ENCODE assay signal across 8 mouse cellular contexts in the genomic region with DNA sequence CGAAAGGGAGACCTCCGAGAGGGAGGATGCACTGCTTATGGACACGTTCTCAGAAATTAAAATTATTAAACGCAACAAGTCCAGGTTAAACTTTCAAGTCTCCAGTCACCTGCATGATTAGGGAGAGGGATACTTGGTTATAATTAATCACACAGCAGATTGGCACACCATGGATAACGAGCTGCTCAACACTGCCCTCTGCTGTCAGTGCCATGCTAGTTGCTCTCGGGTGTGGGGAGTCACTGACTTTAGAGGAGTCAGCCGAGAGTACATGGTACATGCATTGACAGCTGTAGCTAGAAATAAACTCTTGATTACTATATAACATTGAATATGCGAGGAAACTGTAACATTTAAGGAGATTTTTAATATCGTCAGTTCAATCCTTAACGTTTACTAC.
DNase-seq lines count a peak whose midpoint lies in the region; ATAC-seq and TF ChIP-seq lines count a peak whose summit lies in the region.

No protein-coding gene starts in this region.

- H3K9me3 ChIP-seq in liver, embryonic 12.5 days (replicated peaks): no peaks in the 10 kb centered on the region
- H3K9me3 ChIP-seq in lung, postnatal 0 days (ENCODE audit: low read length): no peaks in the 10 kb centered on the region

- no peaks in the 10 kb centered on the region for H3K27me3 ChIP-seq in liver, adult 2 months (ENCODE audit: control insufficient read depth, insufficient read depth, low read length)
- no peaks in the 10 kb centered on the region for H3K27me3 ChIP-seq in liver, embryonic 12.5 days (replicated peaks)
- no peaks in the 10 kb centered on the region for H3K27me3 ChIP-seq in lung, postnatal 0 days (replicated peaks; ENCODE audit: insufficient read depth, low read length)

- TF ChIP-seq EP300 in lung, postnatal 0 days (IDR thresholded peaks at IDR 0.05): no peak

- 57% methylated on average over 10 of the region's 10 CpGs for WGBS in liver, adult 2 months
- 46% methylated on average over 10 of the region's 10 CpGs for WGBS in liver, embryonic 12.5 days (ENCODE audit: insufficient replicate concordance)
- 61% methylated on average over 10 of the region's 10 CpGs for WGBS in lung, postnatal 0 days

- DNase-seq in adrenal gland, adult (ENCODE audit: inconsistent age in 2 of 2, low spot score in 1 of 2): peak; percentile 56 to 82
- DNase-seq in adrenal gland, adult 8-10 months: no peak
- DNase-seq in liver, adult 2 months (ENCODE audit: extremely low read depth, low read depth, low spot score): peak; percentile 39
- peak; percentile 31 for DNase-seq in c-Kit-positive CD71-negative TER-119-negative erythroid progenitor cells, embryonic 14.5 days (ENCODE audit: low read depth)
- peak; percentile 12 for DNase-seq in gastrocnemius, postnatal 14 days
- peak; percentile 18 for DNase-seq in lung, postnatal 0 days (ENCODE audit: low spot score)
- peak; percentile 24 to 72 for DNase-seq in spleen, postnatal 4 days (ENCODE audit: low spot score in 2 of 2)

- no peaks in the 10 kb centered on the region for H3K79me2 ChIP-seq in liver, adult 2 months (ENCODE audit: control insufficient read depth, insufficient read depth, low read length)

- H3K36me3 ChIP-seq in liver, adult 2 months (ENCODE audit: control insufficient read depth, insufficient read depth, low read length): no peaks in the 10 kb centered on the region
- H3K36me3 ChIP-seq in liver, embryonic 12.5 days: no peaks in the 10 kb centered on the region
- H3K36me3 ChIP-seq in lung, postnatal 0 days (ENCODE audit: insufficient read depth, low read length): no peaks in the 10 kb centered on the region

- H3K4me1 ChIP-seq in liver, adult 2 months (ENCODE audit: control insufficient read depth, insufficient read depth, low read length): no peaks in the 10 kb centered on the region
- no peaks in the 10 kb centered on the region for H3K4me1 ChIP-seq in liver, embryonic 12.5 days
- no peaks in the 10 kb centered on the region for H3K4me1 ChIP-seq in lung, postnatal 0 days (ENCODE audit: insufficient read depth, low read depth, low read length)

- TF ChIP-seq CTCF in liver, adult 2 months (IDR thresholded peaks at IDR 0.05; ENCODE audit: low read depth, low read length): peak; percentile 90
- peak; percentile 77 for TF ChIP-seq CTCF in lung, postnatal 0 days (IDR thresholded peaks at IDR 0.05)

- no peak overlapping the region for H3K4me3 ChIP-seq in liver, adult 2 months (ENCODE audit: insufficient read depth, low read depth, low read length)
- no peak overlapping the region for H3K4me3 ChIP-seq in liver, embryonic 12.5 days
- no peak overlapping the region for H3K4me3 ChIP-seq in lung, postnatal 0 days (ENCODE audit: low read depth, low read length)

- H3K27ac ChIP-seq in liver, adult 2 months (replicated peaks; ENCODE audit: insufficient read depth, low read depth, low read length): no peak overlapping the region
- no peak overlapping the region for H3K27ac ChIP-seq in liver, embryonic 12.5 days
- H3K27ac ChIP-seq in lung, postnatal 0 days (ENCODE audit: low read length): no peak overlapping the region

- intact Hi-C loops in gastrocnemius, postnatal 14 days (cut with DNase I; ENCODE audit: low total_unique reads): no loop called here

- H3K9ac ChIP-seq in liver, adult 2 months (ENCODE audit: low read depth, low read length): no peak overlapping the region
- H3K9ac ChIP-seq in liver, embryonic 12.5 days: no peak overlapping the region
- no peak overlapping the region for H3K9ac ChIP-seq in lung, postnatal 0 days (replicated peaks; ENCODE audit: low read depth)

- no peak overlapping the region for H3K4me2 ChIP-seq in liver, embryonic 12.5 days
- no peak overlapping the region for H3K4me2 ChIP-seq in lung, postnatal 0 days (replicated peaks; ENCODE audit: low read depth, low read length)

- no peak for TF ChIP-seq POLR2A in liver, adult 2 months (IDR thresholded peaks at IDR 0.05; ENCODE audit: extremely low read depth, insufficient read depth, low read length)

- ATAC-seq in liver, embryonic 12.5 days: no peak
- no peak for ATAC-seq in lung, postnatal 0 days
